Mouse (Mus musculus) cerebellum, adult 8-10 months (tissue): ENCODE data around the gene Igf1r.

Source experiments
- DNase-seq: peaks from one replicate; pipeline ENCODE4 v3.0.0; 2022

Gene Igf1r

GRCm38 (mm10) chr7:68059690-68060089, 107.1 kb downstream of the Igf1r start:
- DNase-seq, result no peak

- DNase-seq, result no peak
These were observed 108.8 kb downstream of the Igf1r start for GRCm38 (mm10) chr7:68061434-68061833.

GRCm38 (mm10) chr7:68062170-68062848, 109.7 kb downstream of the Igf1r start:
- no peak for DNase-seq

GRCm38 (mm10) chr7:68062849-68063208, 110.2 kb downstream of the Igf1r start:
- DNase-seq, result no peak

- DNase-seq, result no peak
These were observed 111.1 kb downstream of the Igf1r start for GRCm38 (mm10) chr7:68063711-68064110.

- DNase-seq, result no peak
These were observed 111.5 kb downstream of the Igf1r start for GRCm38 (mm10) chr7:68064120-68064519.

- no peak for DNase-seq
These were observed 112.2 kb downstream of the Igf1r start for GRCm38 (mm10) chr7:68064647-68065362.

- no peak for DNase-seq
These were observed 113.3 kb downstream of the Igf1r start for GRCm38 (mm10) chr7:68065904-68066303.

GRCm38 (mm10) chr7:68067321-68067720, 114.7 kb downstream of the Igf1r start:
- DNase-seq, result no peak

GRCm38 (mm10) chr7:68069324-68069723, 116.7 kb downstream of the Igf1r start:
- no peak for DNase-seq

- DNase-seq, result no peak
These were observed 117.4 kb downstream of the Igf1r start for GRCm38 (mm10) chr7:68070030-68070429.

GRCm38 (mm10) chr7:68070626-68071025, 118.0 kb downstream of the Igf1r start:
- peak; percentile 43 for DNase-seq

- DNase-seq, result no peak
These were observed 118.4 kb downstream of the Igf1r start for GRCm38 (mm10) chr7:68071050-68071449.

- no peak for DNase-seq
These were observed 119.1 kb downstream of the Igf1r start for GRCm38 (mm10) chr7:68071749-68072148.

GRCm38 (mm10) chr7:68072524-68073459, 120.2 kb downstream of the Igf1r start:
- DNase-seq, result no peak

- DNase-seq, result no peak
These were observed 120.8 kb downstream of the Igf1r start for GRCm38 (mm10) chr7:68073460-68073806.

GRCm38 (mm10) chr7:68074748-68075147, 122.1 kb downstream of the Igf1r start:
- no peak for DNase-seq

- DNase-seq, result peak; percentile 33
These were observed 122.8 kb downstream of the Igf1r start for GRCm38 (mm10) chr7:68075401-68075800.

GRCm38 (mm10) chr7:68080122-68080845, 127.7 kb downstream of the Igf1r start:
- no peak for DNase-seq

- DNase-seq, result no peak
These were observed 132.7 kb downstream of the Igf1r start for GRCm38 (mm10) chr7:68085338-68085737.

- DNase-seq, result no peak
These were observed 133.3 kb downstream of the Igf1r start for GRCm38 (mm10) chr7:68085870-68086341.

- no peak for DNase-seq
These were observed 134.9 kb downstream of the Igf1r start for GRCm38 (mm10) chr7:68087496-68087895.

- no peak for DNase-seq
These were observed 136.2 kb downstream of the Igf1r start for GRCm38 (mm10) chr7:68088825-68089224.
